Mouse (Mus musculus) embryo, embryonic 11.5 days (tissue): ENCODE data around the gene Ctdspl.

ENCODE experiments used
- DNase-seq: peaks from one replicate; pipeline ENCODE4 v3.0.0-alpha.2; 2012; ENCODE audit warnings: low read depth, low spot score

Ctdspl gene

GRCm38 (mm10) chr9:118926111-118926650, at the start of gene Ctdspl:
TSS of gene Ctdspl (plus strand) at chr9:118926453.
- DNase-seq = no peak

GRCm38 (mm10) chr9:118876902-118877301, 49.4 kb upstream of the Ctdspl start:
- no peak for DNase-seq

DNA sequence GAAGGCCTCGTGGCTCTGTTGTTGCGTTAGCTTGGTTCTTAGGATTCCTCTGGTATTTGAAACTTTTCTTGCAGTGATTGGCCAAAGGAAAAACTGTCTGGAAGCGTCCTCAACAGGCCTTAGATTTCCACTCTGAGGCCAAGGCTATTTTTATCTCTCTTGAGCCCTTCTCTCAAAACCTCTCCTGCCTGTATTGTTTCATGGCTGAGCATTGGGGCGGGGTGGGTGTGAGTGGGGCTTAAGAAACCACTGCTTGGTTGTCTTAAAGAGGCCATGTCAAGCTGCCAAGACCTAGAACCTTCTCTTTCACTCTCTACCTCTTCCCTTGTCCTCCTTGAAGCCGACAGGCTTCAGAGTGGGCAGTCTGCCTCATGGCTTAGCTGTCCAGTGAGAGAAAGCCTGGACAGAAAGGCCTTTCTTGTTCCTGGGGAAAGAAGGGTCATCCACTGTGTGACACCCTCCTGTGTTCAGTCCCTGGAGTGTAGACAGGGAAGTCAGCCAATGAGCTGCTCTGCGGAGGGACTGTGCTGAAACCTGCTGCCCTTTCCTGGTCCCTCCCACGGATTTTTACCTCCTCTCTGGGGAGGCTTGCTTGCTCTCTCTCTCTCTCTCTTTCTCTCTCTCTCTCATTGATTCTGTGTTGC, 48.8 kb upstream of the Ctdspl start:
- no peak for DNase-seq

DNA sequence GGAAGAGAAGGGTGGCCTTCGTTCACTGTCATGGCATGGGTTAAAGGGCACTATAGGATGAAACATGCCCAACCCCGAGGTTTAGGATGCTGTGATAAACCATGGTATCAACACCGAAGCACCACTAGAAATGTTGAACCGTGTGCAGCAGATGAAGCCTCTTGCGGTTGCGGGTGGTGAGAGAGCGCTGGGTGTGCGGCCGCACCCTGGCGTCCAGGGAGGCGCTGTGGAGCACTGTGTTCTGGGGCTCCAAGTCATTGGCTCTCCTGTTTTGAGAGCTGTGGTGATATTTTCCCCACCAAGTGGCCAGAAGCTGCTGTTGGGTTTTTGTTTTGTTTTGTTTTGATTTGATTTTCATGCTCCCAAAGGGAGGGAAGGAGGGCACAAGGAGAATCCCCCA, 47.7 kb upstream of the Ctdspl start:
- DNase-seq = no peak

DNA sequence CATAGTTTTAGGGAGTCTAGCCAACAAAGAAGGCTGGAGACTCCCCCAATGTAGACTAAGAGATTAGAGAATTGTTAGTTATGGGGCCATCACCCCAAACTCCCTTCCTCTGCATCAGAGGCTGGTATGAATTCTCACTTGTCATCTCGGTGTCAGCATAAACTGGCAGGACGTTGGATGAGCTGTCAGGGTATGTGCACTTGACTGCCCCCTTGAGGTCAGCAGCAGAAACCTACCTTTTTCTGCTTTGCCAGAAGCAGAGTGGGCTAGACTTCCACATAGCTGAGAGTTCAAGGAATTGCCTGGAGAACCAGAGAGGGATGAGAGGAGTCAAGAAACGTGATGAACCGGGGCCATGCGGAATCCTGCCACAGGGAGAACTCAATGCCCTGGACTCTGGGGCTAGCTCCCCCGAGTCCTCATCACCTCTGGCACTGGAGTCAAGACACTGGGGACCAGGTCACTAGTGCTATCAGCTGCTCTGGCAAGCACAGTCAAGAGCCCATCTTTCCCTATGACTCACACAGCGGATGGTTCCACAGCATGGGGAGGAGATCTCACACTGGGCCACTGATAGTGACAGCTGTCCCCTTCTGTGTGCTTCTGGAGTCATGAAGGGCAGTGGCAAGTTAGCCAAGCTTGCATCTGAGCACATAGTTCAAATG, 44.8 kb upstream of the Ctdspl start:
- no peak for DNase-seq

DNA sequence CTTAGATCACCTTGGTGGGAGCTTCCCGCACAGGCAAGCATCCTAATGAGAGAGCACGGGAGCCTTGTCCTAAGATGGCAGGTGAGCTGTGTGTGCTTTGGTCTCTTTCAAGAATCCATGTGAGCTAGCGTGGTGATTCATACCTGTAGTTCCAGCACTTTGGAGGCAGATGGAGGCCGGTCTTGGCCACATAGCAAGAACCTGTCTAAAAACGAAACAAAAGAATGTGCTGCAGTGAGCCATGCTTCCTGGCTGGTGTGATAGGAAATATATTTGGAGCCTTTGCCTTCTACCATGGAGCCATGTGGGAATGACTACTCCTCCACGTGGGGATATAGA, 44.3 kb upstream of the Ctdspl start:
- no peak for DNase-seq

DNA sequence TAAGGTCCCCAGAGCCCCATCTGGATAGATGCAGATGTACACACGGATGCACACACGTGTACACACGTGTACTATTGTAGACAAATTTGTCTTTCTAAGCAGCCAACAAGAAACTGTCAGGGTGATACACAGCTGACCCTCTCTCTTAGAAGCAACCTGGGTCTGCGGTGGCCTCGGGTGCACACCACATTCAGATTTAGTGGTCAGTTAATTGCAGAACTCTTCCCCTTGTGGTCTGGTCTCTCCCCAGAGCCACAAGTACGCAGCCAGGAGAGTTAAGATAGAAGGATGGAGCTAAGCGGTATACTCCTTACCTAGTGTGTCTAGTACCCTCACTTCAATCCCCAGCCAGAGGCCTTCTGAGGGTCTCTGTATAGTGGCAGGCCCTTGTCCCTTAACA, 43.1 kb upstream of the Ctdspl start:
- DNase-seq = no peak

DNA sequence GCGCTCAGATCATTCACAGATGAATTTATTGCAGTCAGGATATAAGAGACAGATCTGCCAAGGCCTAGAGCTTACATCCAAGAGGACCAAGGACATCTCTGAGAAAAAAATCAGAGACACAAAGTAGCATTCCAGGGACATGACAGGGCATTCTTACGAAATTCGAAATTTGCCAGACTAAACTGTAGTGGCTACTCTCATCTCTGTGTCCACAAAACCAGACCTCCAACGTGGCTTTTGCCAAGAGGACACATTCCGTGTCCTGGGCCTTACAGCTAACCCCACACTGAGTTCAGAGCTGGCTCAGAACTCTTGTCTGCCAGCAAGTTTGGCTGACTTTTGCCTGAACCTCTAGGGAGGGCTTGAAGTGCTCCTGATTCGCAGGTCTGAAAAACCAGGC, 40.5 kb upstream of the Ctdspl start:
- DNase-seq = no peak

- DNase-seq = no peak
These were observed 39.1 kb upstream of the Ctdspl start for GRCm38 (mm10) chr9:118887201-118887600.

- DNase-seq = no peak
These were observed 38.5 kb upstream of the Ctdspl start for GRCm38 (mm10) chr9:118887734-118888133.

DNA sequence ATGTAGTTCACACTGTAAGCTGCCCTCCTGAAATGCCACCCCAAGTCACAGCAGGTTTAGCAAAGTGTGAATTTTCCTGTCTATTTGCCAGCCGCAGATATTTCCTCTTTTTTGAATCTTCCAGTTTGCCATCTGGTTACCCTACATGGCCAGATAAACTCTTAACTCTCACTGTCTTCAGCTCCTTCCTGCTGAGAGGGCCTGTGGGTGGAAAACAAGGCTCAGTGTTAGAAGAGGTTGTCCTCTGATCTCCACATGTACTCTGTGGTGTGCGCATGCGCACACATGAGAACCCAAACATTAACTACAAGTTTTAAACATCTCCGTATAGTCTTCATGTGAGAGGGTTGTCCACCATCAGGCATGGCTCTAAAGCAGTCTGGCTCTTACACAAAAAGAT, 36.1 kb upstream of the Ctdspl start:
- no peak for DNase-seq

DNA sequence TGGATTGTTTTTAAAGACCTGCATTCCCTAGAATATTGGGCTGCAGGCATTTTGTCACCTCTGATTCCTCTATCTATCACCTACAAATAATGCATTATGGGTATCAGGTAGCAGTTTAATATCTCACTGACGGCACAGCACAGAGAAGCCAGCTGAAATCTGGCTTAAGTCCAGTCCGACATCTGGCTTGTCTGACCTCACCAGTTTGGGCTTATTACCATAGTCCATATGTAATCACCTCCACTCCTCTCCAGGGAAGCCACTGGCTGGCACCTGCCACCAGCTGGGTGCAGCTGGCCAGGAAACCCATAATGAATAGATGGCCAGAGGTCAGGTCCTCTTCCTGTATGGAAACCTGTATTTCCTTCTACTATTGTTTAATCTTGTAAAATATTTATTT, 35.6 kb upstream of the Ctdspl start:
- no peak for DNase-seq

GRCm38 (mm10) chr9:118891068-118891467, 35.2 kb upstream of the Ctdspl start:
- DNase-seq = no peak

DNA sequence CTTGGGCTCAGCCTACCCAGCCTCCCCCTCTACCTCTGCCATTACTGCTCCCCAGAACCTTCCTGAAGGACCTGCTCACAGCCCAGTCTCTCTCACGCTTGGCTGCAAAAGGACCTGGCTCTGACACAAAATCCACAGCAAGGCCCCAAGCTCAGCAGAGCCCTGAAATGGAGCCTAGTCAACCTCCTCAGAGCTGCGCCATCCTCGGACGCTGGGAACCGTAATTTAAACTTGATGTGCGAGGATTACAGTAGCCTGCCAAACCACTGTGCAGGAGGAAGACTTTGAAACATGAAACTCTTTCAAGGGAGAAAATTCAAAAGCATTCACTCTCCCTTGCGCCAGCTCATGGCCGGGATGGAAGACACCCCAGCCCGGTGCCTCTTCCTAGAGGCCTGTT, 34.7 kb upstream of the Ctdspl start:
- no peak for DNase-seq

- no peak for DNase-seq
These were observed 31.2 kb upstream of the Ctdspl start for GRCm38 (mm10) chr9:118895101-118895500.

- DNase-seq = no peak
These were observed 25.6 kb upstream of the Ctdspl start for GRCm38 (mm10) chr9:118900677-118901076.

DNA sequence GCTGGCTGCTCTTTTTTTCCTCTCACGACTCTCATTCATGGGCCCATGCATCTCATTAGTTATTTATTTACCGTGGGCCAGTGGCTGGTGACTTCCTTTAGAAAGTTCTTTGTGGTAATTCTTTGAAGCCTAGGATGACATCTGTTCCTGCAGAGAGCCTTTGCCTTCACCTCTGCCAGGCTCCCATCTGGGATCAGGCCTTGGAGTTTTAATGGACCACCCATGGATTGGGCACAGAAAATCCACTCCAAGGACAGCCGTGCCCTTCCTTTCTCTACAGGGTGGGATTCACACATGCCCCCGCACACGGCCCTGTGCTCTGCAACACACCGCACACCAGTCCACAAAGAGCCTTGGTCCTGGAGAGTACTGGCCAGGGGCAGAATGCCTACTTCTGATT, 24.3 kb upstream of the Ctdspl start:
- no peak for DNase-seq

- DNase-seq = peak; percentile 67
These were observed 18.2 kb upstream of the Ctdspl start for GRCm38 (mm10) chr9:118907934-118908620.

- DNase-seq = no peak
These were observed 13.2 kb upstream of the Ctdspl start for GRCm38 (mm10) chr9:118913048-118913447.

GRCm38 (mm10) chr9:118913613-118914012, 12.6 kb upstream of the Ctdspl start:
- DNase-seq = no peak

DNA sequence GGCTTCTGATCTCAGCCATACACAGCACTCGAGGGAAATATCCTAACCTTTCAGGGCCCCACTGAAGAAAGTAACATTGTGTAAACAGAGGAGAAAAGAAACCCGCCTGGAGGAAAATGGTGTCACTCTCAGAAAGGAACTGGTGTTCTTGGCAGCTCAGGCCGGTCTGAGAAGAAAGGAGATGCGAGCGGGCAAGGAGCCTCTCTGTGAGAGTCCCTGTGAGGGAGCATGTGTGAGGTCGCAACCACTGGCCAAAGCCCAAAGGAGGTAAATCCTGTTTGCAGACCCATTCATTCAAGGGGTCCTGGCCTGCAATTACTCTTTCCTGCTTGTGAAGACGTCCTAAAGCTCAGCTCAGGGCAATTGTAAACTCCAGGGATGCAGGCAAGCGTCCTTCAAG, 11.7 kb upstream of the Ctdspl start:
- no peak for DNase-seq

DNA sequence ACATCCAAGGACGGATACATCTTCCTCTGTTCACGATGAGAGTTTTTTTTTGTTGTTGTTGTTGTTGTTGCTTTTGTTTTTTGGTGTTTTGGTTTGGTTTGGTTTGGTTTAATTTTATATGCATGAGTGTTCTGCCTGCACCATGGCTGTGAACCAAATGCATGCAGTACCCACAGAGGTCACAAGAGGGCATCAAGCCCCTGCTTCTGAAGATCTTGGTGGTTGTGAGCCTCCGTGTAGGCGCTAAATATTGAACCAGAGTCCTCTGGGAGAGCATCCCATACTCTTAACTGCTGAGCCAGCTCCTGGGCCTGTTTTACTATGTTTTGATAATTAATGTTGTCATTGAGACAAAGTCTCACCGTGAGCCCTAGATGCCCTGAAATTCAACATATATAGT, 11.0 kb upstream of the Ctdspl start:
- DNase-seq = no peak

GRCm38 (mm10) chr9:118919672-118920186, 6.5 kb upstream of the Ctdspl start:
- no peak for DNase-seq
